Mouse (Mus musculus) C2C12 (cell line): ENCODE results near the gene Rpsa.

Experiments
- CEBPB ChIP-seq: IDR thresholded peaks from one replicate; pipeline ENCODE4 v1.6.1; 2011; ENCODE audit warnings: low read depth, mild to moderate bottlenecking, control low read depth, moderate library complexity
- CTCF ChIP-seq: IDR thresholded peaks from one replicate; pipeline ENCODE4 v1.5.1; 2011; ENCODE audit not compliant: control insufficient read depth, insufficient read depth, insufficient read length
- MAX ChIP-seq: IDR thresholded peaks from one replicate; pipeline ENCODE4 v1.6.1; 2011; ENCODE audit warnings: mild to moderate bottlenecking, control low read depth
- MYOD1 ChIP-seq: IDR thresholded peaks from one replicate; pipeline ENCODE4 v1.6.1; 2011; ENCODE audit warnings: low read depth; ENCODE audit not compliant: control insufficient read depth, insufficient read length
- MYOG ChIP-seq: IDR thresholded peaks from one replicate; pipeline ENCODE4 v1.6.1; 2011; ENCODE audit not compliant: control insufficient read depth, insufficient read length; ENCODE audit errors: extremely low read depth
- USF1 ChIP-seq: IDR thresholded peaks from one replicate; pipeline ENCODE4 v1.6.1; 2011; ENCODE audit warnings: low read depth, mild to moderate bottlenecking, control low read depth, moderate library complexity

GRCm38 (mm10) chr9:120116184-120116624, 11.3 kb upstream of the Rpsa start:
- TF ChIP-seq MAX (no peak), CTCF (no peak), USF1 (no peak), MYOD1 (no peak), CEBPB (no peak), MYOG (no peak)
